Mouse (Mus musculus): ENCODE measurements around the gene Pgs1. TPM values are rescaled to one million over a fixed set of nuclear protein-coding genes. Genes with fewer than 3 reads are reported as not detected.

The Pgs1 gene
- polyA plus RNA-seq, 1 experiment from 2014 or later: 58.1 TPM

GRCm38 (mm10) chr11:117972656-117973558 is 13.2 kb upstream of the Pgs1 start:
- WGBS: 59% methylated on average over 11 of the region's 11 CpGs
- Histone ChIP-seq H3K27me3 (replicated peaks; ENCODE audit: control insufficient read depth, insufficient read depth, low read length) (no peaks in the 10 kb centered on the region), H3K4me1 (replicated peaks; ENCODE audit: control insufficient read depth, insufficient read depth, low read length) (peaks cover 25% of the 10 kb centered on the region), H3K36me3 (ENCODE audit: control insufficient read depth, insufficient read depth) (no peaks in the 10 kb centered on the region), H3K27ac (ENCODE audit: low read length) (no peak overlapping the region), H3K9ac (replicated peaks; ENCODE audit: low read depth, low read length) (no peak overlapping the region), H3K9me3 (ENCODE audit: control insufficient read depth, low read length) (no peaks in the 10 kb centered on the region), H3K4me3 (replicated peaks; ENCODE audit: low read length) (no peak overlapping the region), H3K4me2 (ENCODE audit: low read length) (no peak overlapping the region)
- ATAC-seq: no peak

- Histone ChIP-seq H3K9ac (replicated peaks; ENCODE audit: low read depth, low read length) (no peak overlapping the region), H3K36me3 (ENCODE audit: control insufficient read depth, insufficient read depth) (no peaks in the 10 kb centered on the region), H3K27me3 (replicated peaks; ENCODE audit: control insufficient read depth, insufficient read depth, low read length) (no peaks in the 10 kb centered on the region), H3K4me1 (replicated peaks; ENCODE audit: control insufficient read depth, insufficient read depth, low read length) (peaks cover 20% of the 10 kb centered on the region), H3K27ac (ENCODE audit: low read length) (no peak overlapping the region), H3K4me2 (ENCODE audit: low read length) (no peak overlapping the region), H3K4me3 (replicated peaks; ENCODE audit: low read length) (no peak overlapping the region), H3K9me3 (ENCODE audit: control insufficient read depth, low read length) (no peaks in the 10 kb centered on the region)
- ATAC-seq: no peak
- 42% methylated on average over 5 of the region's 5 CpGs for WGBS
These were observed 12.5 kb upstream of the Pgs1 start for GRCm38 (mm10) chr11:117973569-117973968.

GRCm38 (mm10) chr11:117974327-117975125 is 11.6 kb upstream of the Pgs1 start:
- WGBS: 32% methylated on average over 14 of the region's 14 CpGs
- H3K27ac ChIP-seq (ENCODE audit: low read length): no peak overlapping the region

GRCm38 (mm10) chr11:117975211-117975967 is 10.7 kb upstream of the Pgs1 start:
- no peak overlapping the region for H3K27ac ChIP-seq (ENCODE audit: low read length)
- no peak overlapping the region for H3K4me3 ChIP-seq (replicated peaks; ENCODE audit: low read length)
- H3K9me3 ChIP-seq (ENCODE audit: control insufficient read depth, low read length): no peaks in the 10 kb centered on the region
- WGBS: 4% methylated on average over 18 of the region's 18 CpGs
- peaks cover 18% of the 10 kb centered on the region for H3K4me1 ChIP-seq (replicated peaks; ENCODE audit: control insufficient read depth, insufficient read depth, low read length)
- H3K36me3 ChIP-seq (ENCODE audit: control insufficient read depth, insufficient read depth): no peaks in the 10 kb centered on the region
- no peak for ATAC-seq
- H3K27me3 ChIP-seq (replicated peaks; ENCODE audit: control insufficient read depth, insufficient read depth, low read length): no peaks in the 10 kb centered on the region
- no peak overlapping the region for H3K4me2 ChIP-seq (ENCODE audit: low read length)
- H3K9ac ChIP-seq (replicated peaks; ENCODE audit: low read depth, low read length): no peak overlapping the region

More at GRCm38 (mm10) chr11:117974327-117975125, 11.6 kb upstream of the Pgs1 start:
- no peak overlapping the region for H3K9ac ChIP-seq (replicated peaks; ENCODE audit: low read depth, low read length)
- ATAC-seq: no peak
- no peaks in the 10 kb centered on the region for H3K27me3 ChIP-seq (replicated peaks; ENCODE audit: control insufficient read depth, insufficient read depth, low read length)
- H3K4me1 ChIP-seq (replicated peaks; ENCODE audit: control insufficient read depth, insufficient read depth, low read length): peaks cover 18% of the 10 kb centered on the region
- H3K4me2 ChIP-seq (ENCODE audit: low read length): no peak overlapping the region
- no peaks in the 10 kb centered on the region for H3K36me3 ChIP-seq (ENCODE audit: control insufficient read depth, insufficient read depth)
- H3K9me3 ChIP-seq (ENCODE audit: control insufficient read depth, low read length): no peaks in the 10 kb centered on the region
- H3K4me3 ChIP-seq (replicated peaks; ENCODE audit: low read length): no peak overlapping the region

- Histone ChIP-seq H3K27me3 (replicated peaks; ENCODE audit: control insufficient read depth, insufficient read depth, low read length) (no peaks in the 10 kb centered on the region), H3K36me3 (ENCODE audit: control insufficient read depth, insufficient read depth) (no peaks in the 10 kb centered on the region), H3K27ac (ENCODE audit: low read length) (no peak overlapping the region), H3K4me2 (ENCODE audit: low read length) (no peak overlapping the region), H3K4me1 (replicated peaks; ENCODE audit: control insufficient read depth, insufficient read depth, low read length) (peaks cover 18% of the 10 kb centered on the region), H3K9ac (replicated peaks; ENCODE audit: low read depth, low read length) (no peak overlapping the region), H3K4me3 (replicated peaks; ENCODE audit: low read length) (no peak overlapping the region), H3K9me3 (ENCODE audit: control insufficient read depth, low read length) (no peaks in the 10 kb centered on the region)
- WGBS: under 1% methylated on average over 8 of the region's 8 CpGs
- ATAC-seq: peak; percentile 67; the same call in 1 of the 2 replicates
These were observed 10.0 kb upstream of the Pgs1 start for GRCm38 (mm10) chr11:117976081-117976582.

- no peak overlapping the region for H3K4me3 ChIP-seq (replicated peaks; ENCODE audit: low read length)
- H3K9ac ChIP-seq (replicated peaks; ENCODE audit: low read depth, low read length): no peak overlapping the region
- H3K4me1 ChIP-seq (replicated peaks; ENCODE audit: control insufficient read depth, insufficient read depth, low read length): peaks cover 18% of the 10 kb centered on the region
- H3K27ac ChIP-seq (ENCODE audit: low read length): no peak overlapping the region
- H3K36me3 ChIP-seq (ENCODE audit: control insufficient read depth, insufficient read depth): no peaks in the 10 kb centered on the region
- no peak overlapping the region for H3K4me2 ChIP-seq (ENCODE audit: low read length)
- ATAC-seq: no peak
- no peaks in the 10 kb centered on the region for H3K9me3 ChIP-seq (ENCODE audit: control insufficient read depth, low read length)
- 68% methylated on average over 4 of the region's 5 CpGs for WGBS
- no peaks in the 10 kb centered on the region for H3K27me3 ChIP-seq (replicated peaks; ENCODE audit: control insufficient read depth, insufficient read depth, low read length)
These were observed 8.3 kb upstream of the Pgs1 start for GRCm38 (mm10) chr11:117977694-117978360.

- no peak overlapping the region for H3K9ac ChIP-seq (replicated peaks; ENCODE audit: low read depth, low read length)
- H3K9me3 ChIP-seq (ENCODE audit: control insufficient read depth, low read length): no peaks in the 10 kb centered on the region
- no peak for ATAC-seq
- H3K4me3 ChIP-seq (replicated peaks; ENCODE audit: low read length): no peak overlapping the region
- H3K27ac ChIP-seq (ENCODE audit: low read length): no peak overlapping the region
- 75% methylated on average over 7 of the region's 7 CpGs for WGBS
- H3K4me1 ChIP-seq (replicated peaks; ENCODE audit: control insufficient read depth, insufficient read depth, low read length): peaks cover 18% of the 10 kb centered on the region
- H3K4me2 ChIP-seq (ENCODE audit: low read length): no peak overlapping the region
- H3K36me3 ChIP-seq (ENCODE audit: control insufficient read depth, insufficient read depth): no peaks in the 10 kb centered on the region
- no peaks in the 10 kb centered on the region for H3K27me3 ChIP-seq (replicated peaks; ENCODE audit: control insufficient read depth, insufficient read depth, low read length)
These were observed 6.7 kb upstream of the Pgs1 start for GRCm38 (mm10) chr11:117979388-117979787.

- no peak for ATAC-seq
- Histone ChIP-seq H3K36me3 (ENCODE audit: control insufficient read depth, insufficient read depth) (no peaks in the 10 kb centered on the region), H3K9me3 (ENCODE audit: control insufficient read depth, low read length) (no peaks in the 10 kb centered on the region), H3K27ac (ENCODE audit: low read length) (no peak overlapping the region), H3K27me3 (replicated peaks; ENCODE audit: control insufficient read depth, insufficient read depth, low read length) (no peaks in the 10 kb centered on the region), H3K4me2 (ENCODE audit: low read length) (no peak overlapping the region), H3K4me1 (replicated peaks; ENCODE audit: control insufficient read depth, insufficient read depth, low read length) (peaks cover 9% of the 10 kb centered on the region), H3K9ac (replicated peaks; ENCODE audit: low read depth, low read length) (no peak overlapping the region), H3K4me3 (replicated peaks; ENCODE audit: low read length) (no peak overlapping the region)
- WGBS: 82% methylated on average over 5 of the region's 5 CpGs
These were observed 3.7 kb upstream of the Pgs1 start for GRCm38 (mm10) chr11:117982426-117982825.

All from forebrain, embryonic 16.5 days (tissue).